Mouse (Mus musculus) thymus, adult 2 months (tissue): ENCODE data around the gene Cyp2d26. TPM values are rescaled to one million over a fixed set of nuclear protein-coding genes. Genes with fewer than 3 reads are reported as not detected.
"Not testable (repeated sequence)": the region's sequence is repeated elsewhere in the genome, so short reads cannot be mapped to it uniquely, and the experiment has no call there.

ENCODE experiments used
- DNase-seq: peaks from one replicate; pipeline ENCODE4 v3.0.0; 2021
- H3K27ac ChIP-seq: fragments of 200-500 bp; 2 replicates; pipeline ENCODE4 v1.5.1; 2012; ENCODE audit warnings: low read length, control low read depth; ENCODE audit not compliant: control insufficient read depth, insufficient read depth
- H3K27me3 ChIP-seq: fragments of 200-500 bp; 2 replicates; pipeline ENCODE4 v1.6.1; 2012; ENCODE audit warnings: mild to moderate bottlenecking, low read length, moderate library complexity, mixed read lengths; ENCODE audit not compliant: control insufficient read depth, insufficient read depth
- H3K36me3 ChIP-seq: fragments of 200-500 bp; 2 replicates; pipeline ENCODE4 v1.6.1; 2012; ENCODE audit warnings: mild to moderate bottlenecking, low read length, moderate library complexity; ENCODE audit not compliant: control insufficient read depth, insufficient read depth
- H3K4me1 ChIP-seq: fragments of 200-500 bp; replicated peaks from 2 replicates; pipeline ENCODE4 v1.6.1; 2012; ENCODE audit warnings: low read length; ENCODE audit not compliant: control insufficient read depth, insufficient read depth
- H3K4me3 ChIP-seq: fragments of 200-500 bp; 2 replicates; pipeline ENCODE4 v1.5.1; 2012; ENCODE audit warnings: mild to moderate bottlenecking, low read length, control low read depth, moderate library complexity; ENCODE audit not compliant: control insufficient read depth, insufficient read depth
- CTCF ChIP-seq: fragments of 200-500 bp; IDR thresholded peaks from 2 replicates; pipeline ENCODE4 v1.5.1; 2012; ENCODE audit warnings: mild to moderate bottlenecking, control low read depth, low read length, moderate library complexity, borderline replicate concordance; ENCODE audit not compliant: control insufficient read depth, poor library complexity, insufficient read depth; ENCODE audit errors: extremely low read depth
- POLR2A ChIP-seq: fragments of 200-500 bp; IDR thresholded peaks from 2 replicates; pipeline ENCODE4 v1.6.1; 2012; ENCODE audit warnings: mild to moderate bottlenecking, low read length, control low read depth, moderate library complexity; ENCODE audit not compliant: control insufficient read depth, poor library complexity, insufficient read depth; ENCODE audit errors: extremely low read depth
- WGBS: fragments of 180-500 bp; shearing (Covaris S2); methylation state at CpG from one replicate; pipeline ENCODE4 v1.1.7; 2018; 5-methylcytosine and 5-hydroxymethylcytosine counted together
- polyA plus RNA-seq: library from polyadenylated mRNA; depleted of rRNA; stranded (reverse); fragments of >200 nt; gene quantifications from 2 replicates; pipeline ENCODE4 v1.2.3, GENCODE M21; 2012

The Cyp2d26 gene
- polyA plus RNA-seq, 1 experiment, result 0.57 TPM

DNA sequence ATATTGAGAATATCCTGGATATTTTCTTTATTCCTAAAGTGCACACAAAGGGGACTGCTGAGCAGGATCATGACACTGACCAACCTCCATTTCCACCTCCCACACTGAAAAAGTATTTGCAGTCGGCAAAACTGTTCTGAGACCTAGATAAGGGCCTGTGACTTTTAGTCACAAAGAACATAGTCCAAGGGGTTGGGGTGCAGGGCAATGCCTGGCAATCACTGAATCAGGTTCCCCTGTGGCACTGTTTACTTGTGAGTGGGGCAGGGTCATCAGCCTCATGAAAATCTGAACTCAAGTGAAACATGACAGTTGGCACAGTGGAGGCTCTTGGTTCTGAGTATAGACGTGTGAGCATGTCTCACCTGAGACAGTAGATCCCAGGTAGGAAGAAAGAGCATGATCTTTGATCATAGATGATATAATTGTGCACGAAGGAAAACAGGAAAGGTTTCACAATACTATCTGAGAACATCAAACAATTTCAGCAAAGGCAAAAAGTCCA is 1.9 kb upstream of the Cyp2d26 start:
- H3K27ac ChIP-seq, result no peak overlapping the region
- H3K36me3 ChIP-seq, result no peaks in the 10 kb centered on the region
- TF ChIP-seq POLR2A (no peak), CTCF (no peak)
- 84% methylated on average over 3 of the region's 3 CpGs for WGBS
- H3K4me1 ChIP-seq, result no peaks in the 10 kb centered on the region
- no peak overlapping the region for H3K4me3 ChIP-seq
- DNase-seq, result no peak
- H3K27me3 ChIP-seq, result no peaks in the 10 kb centered on the region

DNA sequence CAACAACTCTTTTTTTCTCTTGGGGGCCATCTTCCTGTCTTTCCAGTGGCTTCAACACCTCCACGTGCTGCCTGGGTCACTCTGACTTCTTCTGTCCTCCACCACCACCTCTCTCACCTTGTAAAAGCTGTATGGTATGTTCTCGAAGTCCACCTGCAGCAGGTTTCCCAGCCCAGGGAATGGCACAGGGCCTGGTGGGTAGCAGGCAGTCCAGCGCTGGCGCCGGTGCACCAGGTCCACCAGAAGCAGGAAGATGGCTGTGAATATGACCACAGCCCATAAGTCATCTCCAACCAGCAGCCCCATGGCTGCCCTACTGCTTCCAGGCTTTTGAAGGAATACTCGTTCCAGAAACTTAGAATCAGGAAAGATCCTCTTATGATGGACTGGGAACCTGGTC is 226 bp downstream of the Cyp2d26 start:
- no peak for DNase-seq
- H3K4me1 ChIP-seq, result no peaks in the 10 kb centered on the region

DNA sequence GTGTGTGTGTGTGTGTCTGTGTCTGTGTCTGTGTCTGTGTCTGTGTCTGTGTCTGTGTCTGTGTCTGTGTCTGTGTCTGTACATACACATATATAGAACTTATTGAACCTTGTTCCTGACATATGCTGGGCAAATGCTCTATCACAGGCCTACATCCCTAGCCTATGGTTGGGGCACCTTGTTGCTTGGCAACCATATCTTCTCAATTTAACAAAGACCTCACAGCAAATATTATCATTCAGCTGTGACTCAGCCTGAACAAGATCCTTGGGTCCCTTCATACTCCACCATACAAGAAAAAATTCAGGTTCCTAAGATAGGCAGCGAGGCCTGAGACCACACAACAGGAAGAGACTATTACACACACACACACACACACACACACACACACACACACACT is 640 bp downstream of the Cyp2d26 start:
- Histone ChIP-seq H3K4me1 (no peaks in the 10 kb centered on the region), H3K4me3 (no peak overlapping the region), H3K27ac (no peak overlapping the region), H3K36me3 (no peaks in the 10 kb centered on the region), H3K27me3 (no peaks in the 10 kb centered on the region)
- no peak for DNase-seq
- WGBS, result 29% methylated on average over 1 of the region's 1 CpGs
- TF ChIP-seq POLR2A (no peak), CTCF (no peak)

More for the DNA sequence above, 226 bp downstream of the Cyp2d26 start:
- 81% methylated on average over 6 of the region's 6 CpGs for WGBS
- no peaks in the 10 kb centered on the region for H3K27me3 ChIP-seq
- TF ChIP-seq CTCF (no peak), POLR2A (no peak)
- no peak overlapping the region for H3K4me3 ChIP-seq
- no peaks in the 10 kb centered on the region for H3K36me3 ChIP-seq
- H3K27ac ChIP-seq, result no peak overlapping the region

DNA sequence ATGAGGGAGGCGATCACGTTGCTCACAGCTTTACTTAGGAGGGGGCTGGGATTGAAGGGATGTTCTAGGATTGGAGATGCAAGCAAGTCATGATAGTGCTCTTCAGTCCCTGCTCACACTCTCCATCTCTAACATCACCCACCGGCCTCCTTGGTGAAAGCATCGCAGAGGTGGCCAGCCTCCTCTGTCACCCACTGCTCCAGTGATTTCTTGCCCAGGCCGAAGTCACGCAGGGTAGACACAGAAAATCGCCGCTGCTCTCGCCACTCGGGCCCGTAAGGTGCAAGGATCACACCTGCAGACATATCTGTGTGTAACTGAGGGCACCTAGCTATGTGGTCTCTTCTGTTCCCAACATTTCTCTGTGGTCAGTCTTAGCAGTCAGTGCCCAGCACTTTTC is 1.5 kb downstream of the Cyp2d26 start:
- no peaks in the 10 kb centered on the region for H3K36me3 ChIP-seq
- no peaks in the 10 kb centered on the region for H3K27me3 ChIP-seq
- H3K4me3 ChIP-seq, result no peak overlapping the region
- TF ChIP-seq POLR2A (no peak), CTCF (no peak)
- DNase-seq, result no peak
- H3K27ac ChIP-seq, result no peak overlapping the region
- no peaks in the 10 kb centered on the region for H3K4me1 ChIP-seq
- 96% methylated on average over 11 of the region's 11 CpGs for WGBS

- Histone ChIP-seq H3K36me3 (no peaks in the 10 kb centered on the region), H3K4me3 (no peak overlapping the region), H3K27me3 (no peaks in the 10 kb centered on the region), H3K27ac (no peak overlapping the region), H3K4me1 (no peaks in the 10 kb centered on the region)
- no peak for DNase-seq
- WGBS, result 90% methylated on average over 1 of the region's 1 CpGs
- no peak for TF ChIP-seq POLR2A
- no peak for TF ChIP-seq CTCF
Measured at GRCm38 (mm10) chr15:82784581-82784980, 9.5 kb downstream of the Cyp2d26 start.

DNA sequence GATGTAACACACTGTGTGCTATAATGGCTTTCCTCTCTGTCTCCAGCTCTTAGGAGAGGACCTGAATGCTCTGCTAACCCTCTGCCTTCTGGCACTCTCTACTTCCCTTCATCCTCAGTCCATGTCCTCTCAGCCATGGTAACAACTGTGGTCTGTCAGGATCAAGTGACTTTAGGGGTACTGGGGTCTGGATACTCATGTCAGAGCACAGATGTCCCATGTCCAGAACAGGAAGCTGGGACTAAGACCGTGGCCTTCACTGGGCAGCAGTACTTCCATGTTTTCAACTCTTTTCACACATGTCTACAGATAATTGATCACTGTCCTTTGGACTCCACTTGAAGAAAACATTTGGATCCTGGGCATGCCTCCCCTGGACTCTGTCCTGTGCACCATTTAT is 10.3 kb downstream of the Cyp2d26 start:
- no peak overlapping the region for H3K27ac ChIP-seq
- H3K4me1 ChIP-seq, result no peaks in the 10 kb centered on the region
- no peaks in the 10 kb centered on the region for H3K27me3 ChIP-seq
- H3K4me3 ChIP-seq, result no peak overlapping the region
- H3K36me3 ChIP-seq, result no peaks in the 10 kb centered on the region
- 81% methylated on average over 1 of the region's 1 CpGs for WGBS
- TF ChIP-seq POLR2A, result no peak
- no peak for TF ChIP-seq CTCF
- no peak for DNase-seq

DNA sequence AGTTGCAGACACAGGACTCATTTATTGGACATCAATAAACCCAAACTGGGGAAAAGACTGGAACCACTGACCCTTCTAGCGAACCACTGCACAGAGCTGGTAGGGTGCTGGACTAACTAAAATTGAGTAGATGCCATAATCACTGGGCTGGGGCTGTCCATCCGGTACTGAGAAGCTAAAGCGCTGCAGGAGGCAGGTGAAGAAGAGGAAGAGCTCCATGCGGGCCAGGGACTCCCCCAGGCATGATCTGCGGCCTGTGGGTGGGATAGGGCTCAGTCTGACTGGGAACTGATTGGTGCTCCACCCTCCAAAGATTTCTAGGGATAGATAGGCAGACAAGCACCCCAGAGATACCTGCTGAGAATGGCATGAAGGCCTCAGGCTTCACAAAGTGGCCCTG is 16.2 kb downstream of the Cyp2d26 start:
- WGBS, result 90% methylated on average over 5 of the region's 5 CpGs
- not testable (repeated sequence) for H3K27ac ChIP-seq, H3K36me3 ChIP-seq, H3K27me3 ChIP-seq, DNase-seq, H3K4me3 ChIP-seq, H3K4me1 ChIP-seq
